13 mouse cellular contexts compared by ENCODE assay signal in the genomic region with DNA sequence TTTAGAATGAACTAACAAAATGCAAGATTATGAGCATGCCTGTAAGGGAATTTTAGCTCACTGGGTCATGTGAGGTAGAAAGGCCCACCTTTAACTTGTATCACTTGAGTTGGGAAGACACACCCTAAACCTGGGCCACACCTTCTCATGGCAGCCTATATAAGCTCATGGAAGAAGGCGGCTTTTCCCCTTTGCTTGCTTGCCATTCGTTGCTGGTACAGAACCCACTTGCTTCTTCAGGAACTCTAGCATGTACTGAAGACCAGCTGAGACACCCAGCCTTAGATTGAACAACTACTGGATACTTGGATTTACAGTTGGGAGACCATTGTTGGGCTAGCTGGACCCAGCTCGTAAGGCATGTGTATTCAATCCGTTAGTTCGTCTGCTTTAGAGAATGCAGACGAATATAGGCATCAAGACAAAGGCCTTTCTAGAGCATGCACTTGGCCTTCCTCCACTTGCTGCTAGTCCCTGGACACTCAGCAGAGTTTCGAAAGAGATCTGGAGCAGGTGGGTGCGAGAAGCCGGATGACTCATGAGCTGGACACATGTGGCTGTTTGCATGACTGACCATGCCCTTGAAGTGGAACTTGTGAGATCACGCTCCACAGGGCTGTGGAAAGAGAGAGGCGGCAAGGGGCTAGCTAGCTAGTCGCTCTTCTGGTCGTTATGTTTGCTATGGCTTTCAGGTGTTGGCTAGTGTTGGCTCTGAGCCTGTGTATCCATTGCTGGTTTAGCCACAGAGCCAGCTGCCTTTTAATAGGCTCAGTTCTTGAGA. TPM values are rescaled to one million over a fixed set of nuclear protein-coding genes. Genes with fewer than 3 reads are reported as not detected.
DNase-seq lines count a peak whose midpoint lies in the region; ATAC-seq and TF ChIP-seq lines count a peak whose summit lies in the region.
"Had no signal": no experiment of that assay in that cellular context is flagged by ENCODE, and none has a peak within 500 bp of the region (broad histone marks: within the 10 kb centered on the region; RNA-seq: fewer than 3 reads in every experiment).

No protein-coding gene starts in this region.

- H3K9me3 ChIP-seq in heart, embryonic 10.5 days, result no peaks in the 10 kb centered on the region
- H3K9me3 ChIP-seq in CH12.LX (replicated peaks; ENCODE audit: low read length), result no peaks in the 10 kb centered on the region
- no peaks in the 10 kb centered on the region for H3K9me3 ChIP-seq in forebrain, postnatal 0 days (ENCODE audit: low read length)
- H3K9me3 ChIP-seq in forebrain, embryonic 11.5 days (ENCODE audit: control insufficient read depth, low read length), result no peaks in the 10 kb centered on the region
- H3K9me3 ChIP-seq: lung, embryonic 15.5 days; midbrain, embryonic 15.5 days; neural tube, embryonic 13.5 days had no signal

- peak overlapping the region; percentile 15 for H3K9ac ChIP-seq in CH12.LX (ENCODE audit: insufficient read depth, low read depth)
- no peak overlapping the region for H3K9ac ChIP-seq in forebrain, postnatal 0 days
- H3K9ac ChIP-seq in forebrain, embryonic 11.5 days (ENCODE audit: low read length), result no peak overlapping the region
- H3K9ac ChIP-seq: lung, embryonic 15.5 days; midbrain, embryonic 15.5 days; neural tube, embryonic 13.5 days had no signal

- in situ Hi-C loops in CH12.LX (cut with MboI; ENCODE audit: low pct_ligation_motif_present, low pct_unique_long_range_greater_than_20kb, low sequenced_read_pairs), result loop anchor here (5.0 to 25.0 kb wide), 4 partner anchors 36 to 601 kb away; a partner anchor contains a TSS

- DNase-seq in heart, adult 9 months (ENCODE audit: low spot score in 2 of 2), result peak; percentile 32 to 53
- no peak for DNase-seq in heart, embryonic 10.5 days (ENCODE audit: low spot score)
- DNase-seq in 3134 (ENCODE audit: extremely low read depth, insufficient read length, low spot score), result peak; percentile 73
- peak; percentile 79 for DNase-seq in CH12.LX (ENCODE audit: extremely low read depth)
- DNase-seq in brain, adult 2 months (ENCODE audit: low read depth, low spot score), result peak; percentile 33
- no peak for DNase-seq in frontal cortex, adult 2 months (ENCODE audit: extremely low spot score in 1 of 2, low spot score in 1 of 2)
- DNase-seq in forebrain, postnatal 0 days, result no peak
- DNase-seq in forebrain, embryonic 11.5 days (ENCODE audit: low spot score), result no peak
- DNase-seq: cerebellum, adult 11 months; right cerebral cortex, adult 18-20 months had no signal

- H3K4me3 ChIP-seq in heart, embryonic 10.5 days, result no peak overlapping the region
- peak overlapping the region in 1 of 3 experiments; percentile 38 for H3K4me3 ChIP-seq in CH12.LX (replicated peaks in 1 of 3; ENCODE audit: low read depth in 2 of 3, low read length in 2 of 3, poor library complexity in 1 of 3)
- H3K4me3 ChIP-seq in forebrain, postnatal 0 days (ENCODE audit: low read depth, low read length), result no peak overlapping the region
- H3K4me3 ChIP-seq in forebrain, embryonic 11.5 days (ENCODE audit: low read depth, low read length), result no peak overlapping the region
- H3K4me3 ChIP-seq: lung, embryonic 15.5 days; midbrain, embryonic 15.5 days; neural tube, embryonic 13.5 days had no signal

- TF ChIP-seq POLR2A in CH12.LX (IDR thresholded peaks at IDR 0.05; ENCODE audit: low read depth, low read length), result peak; percentile 79

- ATAC-seq in forebrain, postnatal 0 days, result no peak
- ATAC-seq in forebrain, embryonic 11.5 days (replicated peaks; ENCODE audit: low FRiP score), result no peak
- ATAC-seq: midbrain, embryonic 15.5 days had no signal

- H3K27ac ChIP-seq in heart, embryonic 10.5 days, result no peak overlapping the region
- H3K27ac ChIP-seq in CH12.LX (ENCODE audit: insufficient read depth, low read depth), result peak overlapping the region; percentile 91
- no peak overlapping the region for H3K27ac ChIP-seq in forebrain, postnatal 0 days (ENCODE audit: low read depth, low read length)
- H3K27ac ChIP-seq in forebrain, embryonic 11.5 days (ENCODE audit: low read depth, low read length), result no peak overlapping the region
- H3K27ac ChIP-seq: lung, embryonic 15.5 days; midbrain, embryonic 15.5 days; neural tube, embryonic 13.5 days had no signal

- H3K79me2 ChIP-seq in CH12.LX (replicated peaks; ENCODE audit: control insufficient read depth, extremely low read depth, insufficient read depth, poor library complexity, severe bottlenecking), result peaks cover 14% of the 10 kb centered on the region

- dilution Hi-C loops in CH12.LX (cut with MboI; ENCODE audit: extremely low pct_ligation_motif_present, extremely low pct_unique_long_range_greater_than_20kb, low sequenced_read_pairs), result no loop called here

- H3K4me2 ChIP-seq in CH12.LX (ENCODE audit: insufficient read depth, low read depth, poor library complexity, severe bottlenecking), result peak overlapping the region; percentile 46; the same call in 1 of the 2 replicates
- H3K4me2 ChIP-seq in forebrain, postnatal 0 days (ENCODE audit: low read depth), result no peak overlapping the region
- H3K4me2 ChIP-seq in forebrain, embryonic 11.5 days (ENCODE audit: low read depth, low read length, severe bottlenecking), result no peak overlapping the region
- H3K4me2 ChIP-seq: lung, embryonic 15.5 days; midbrain, embryonic 15.5 days; neural tube, embryonic 13.5 days had no signal

- H3K27me3 ChIP-seq in heart, embryonic 10.5 days (ENCODE audit: insufficient read depth, poor library complexity, severe bottlenecking), result no peaks in the 10 kb centered on the region
- H3K27me3 ChIP-seq in CH12.LX (replicated peaks), result no peaks in the 10 kb centered on the region
- H3K27me3 ChIP-seq in forebrain, postnatal 0 days (ENCODE audit: insufficient read depth, low read length), result no peaks in the 10 kb centered on the region
- no peaks in the 10 kb centered on the region for H3K27me3 ChIP-seq in forebrain, embryonic 11.5 days (ENCODE audit: control insufficient read depth, insufficient read depth, low read length)
- H3K27me3 ChIP-seq: lung, embryonic 15.5 days; midbrain, embryonic 15.5 days; neural tube, embryonic 13.5 days had no signal

- WGBS in heart, embryonic 10.5 days, result 93% methylated on average over 13 of the region's 13 CpGs
- WGBS in forebrain, postnatal 0 days, result 82% methylated on average over 13 of the region's 13 CpGs
- WGBS in forebrain, embryonic 11.5 days, result 93% methylated on average over 13 of the region's 13 CpGs

- no peak for TF ChIP-seq CTCF in CH12.LX (conservative IDR thresholded peaks at IDR 0.05 in 1 of 2, IDR thresholded peaks at IDR 0.05 in 1 of 2; ENCODE audit: low read depth in 2 of 2, low read length in 2 of 2)
- no peak for TF ChIP-seq CTCF in forebrain, postnatal 0 days (IDR thresholded peaks at IDR 0.05; ENCODE audit: low read depth)

- no peak; the same call in 1 of the 2 replicates for TF ChIP-seq RAD21 in CH12.LX (IDR thresholded peaks at IDR 0.05; ENCODE audit: low read depth, low read length)

- H3K36me3 ChIP-seq in heart, embryonic 10.5 days, result peaks cover 7% of the 10 kb centered on the region
- H3K36me3 ChIP-seq in CH12.LX (replicated peaks in 1 of 2; ENCODE audit: control insufficient read depth in 1 of 2, insufficient read depth in 1 of 2, low read length in 1 of 2), result peaks cover 8 to 39% of the 10 kb centered on the region in 2 experiments
- no peaks in the 10 kb centered on the region; the same call in none of the 2 replicates for H3K36me3 ChIP-seq in forebrain, postnatal 0 days (ENCODE audit: insufficient read depth)
- H3K36me3 ChIP-seq in forebrain, embryonic 11.5 days (ENCODE audit: control insufficient read depth, insufficient read depth, low read length), result no peaks in the 10 kb centered on the region
- H3K36me3 ChIP-seq: lung, embryonic 15.5 days; midbrain, embryonic 15.5 days had no signal

- peak; percentile 93 for TF ChIP-seq EP300 in CH12.LX (IDR thresholded peaks at IDR 0.05; ENCODE audit: low read length)

- peaks cover 9% of the 10 kb centered on the region for H3K4me1 ChIP-seq in heart, embryonic 10.5 days
- peaks cover 49 to 94% of the 10 kb centered on the region in 2 experiments for H3K4me1 ChIP-seq in CH12.LX (ENCODE audit: control insufficient read depth in 1 of 2, insufficient read depth in 2 of 2)
- no peaks in the 10 kb centered on the region for H3K4me1 ChIP-seq in forebrain, postnatal 0 days (ENCODE audit: insufficient read depth)
- H3K4me1 ChIP-seq in forebrain, embryonic 11.5 days (replicated peaks; ENCODE audit: control insufficient read depth, insufficient read depth, low read length), result no peaks in the 10 kb centered on the region

TF ChIP-seq in CH12.LX, 34 proteins besides CTCF, POLR2A, EP300 and RAD21 (continues in another document):
- TF ChIP-seq CHD1 (IDR thresholded peaks at IDR 0.05; ENCODE audit: low read depth, low read length), result no peak
- TF ChIP-seq KAT2A (IDR thresholded peaks at IDR 0.05; ENCODE audit: insufficient replicate concordance, low read length), result 0 out of 2 replicates have a peak, but pooled peaks have one; percentile 51
- TF ChIP-seq CHD2 (IDR thresholded peaks at IDR 0.05; ENCODE audit: low read length), result peak; percentile 87
- TF ChIP-seq POLR2AphosphoS2 (IDR thresholded peaks at IDR 0.05; ENCODE audit: low read depth, low read length), result peak; percentile 73; the same call in 1 of the 2 replicates
- TF ChIP-seq MYC (IDR thresholded peaks at IDR 0.05; ENCODE audit: low read depth, low read length), result peak; percentile 96
- no peak; the same call in 1 of the 2 replicates for TF ChIP-seq USF2 (conservative IDR thresholded peaks at IDR 0.05; ENCODE audit: low read depth, low read length)
- TF ChIP-seq IRF4 (IDR thresholded peaks at IDR 0.05; ENCODE audit: low read depth, low read length), result peak; percentile 94
- TF ChIP-seq MEF2A (IDR thresholded peaks at IDR 0.05; ENCODE audit: borderline replicate concordance, low read depth, low read length), result peak; percentile 91
- TF ChIP-seq MAZ (IDR thresholded peaks at IDR 0.05; ENCODE audit: low read depth, low read length), result peak; percentile 83; the same call in 1 of the 2 replicates
- peak; percentile 32; the same call in 1 of the 2 replicates for TF ChIP-seq ELF1 (IDR thresholded peaks at IDR 0.05; ENCODE audit: low read depth, low read length)
- TF ChIP-seq ZNF384 (IDR thresholded peaks at IDR 0.05; ENCODE audit: low read depth, low read length), result 0 out of 2 replicates have a peak, but pooled peaks have one; percentile 8
- TF ChIP-seq MXI1 (IDR thresholded peaks at IDR 0.05; ENCODE audit: low read depth, low read length), result peak; percentile 88
- TF ChIP-seq ZMIZ1 (IDR thresholded peaks at IDR 0.05; ENCODE audit: low read depth, low read length), result peak; percentile 76; the same call in 1 of the 2 replicates

RNA-seq across cellular contexts. Expression of a gene that starts 42.7 kb away (rescaled TPM):
- polyA plus RNA-seq in heart, embryonic 10.5 days (2016; fragmentation: Nextera tagmentation; extraction: Ambion mirVana), result 26.6 and 32.5 TPM in 2 replicates
- 74.2 and 83.2 TPM in 2 replicates for total RNA-seq in CH12.LX (2012; rRNA removed)
- total RNA-seq in CH12.LX (2014; rRNA removed), result 32.0 and 34.7 TPM in 2 replicates
- polyA plus RNA-seq in CH12.LX (2012; ENCODE audit: insufficient read length, low read depth), result 44.0 and 44.5 TPM in 2 replicates
- 44.4 and 48.5 TPM in 2 replicates for polyA plus RNA-seq in frontal cortex, adult 2 months (2012; rRNA removed)
- 44.8 and 52.9 TPM in 2 replicates for total RNA-seq in forebrain, postnatal 0 days (2014; rRNA removed)
- polyA plus RNA-seq in forebrain, postnatal 0 days (2015; fragmentation: Nextera tagmentation; extraction: Ambion mirVana), result 23.3 and 53.5 TPM in 2 replicates
- 31.1 and 35.6 TPM in 2 replicates for polyA plus RNA-seq in forebrain, embryonic 11.5 days (2014; fragmentation: Nextera tagmentation; extraction: Ambion mirVana)

Comparison
In these comparisons a context has a peak if more than half of its experiments do, and no peak if none do; other contexts are left out.
1. DNase-seq: peak in heart, adult 9 months (2 of 2), 3134 (single experiment), CH12.LX (single experiment) and brain, adult 2 months (single experiment); none in heart, embryonic 10.5 days (single experiment), frontal cortex, adult 2 months (0 of 2), forebrain, postnatal 0 days (single experiment) and forebrain, embryonic 11.5 days (single experiment).